Mouse (Mus musculus) monocyte, adult 5-6 weeks (primary cell): ENCODE results near the gene Rnf185. TPM values are rescaled to one million over a fixed set of nuclear protein-coding genes. Genes with fewer than 3 reads are reported as not detected.

Source experiments
- ATAC-seq: fragments of 153-309, 156-312 bp; replicated peaks from 2 replicates; pipeline ENCODE4 v1.8.0; 2017; ENCODE audit warnings: mild to moderate bottlenecking; ENCODE audit not compliant: low TSS enrichment, insufficient number of reproducible peaks, severe bottlenecking, poor library complexity, low FRiP score
- total RNA-seq: library from RNA; stranded (forward); fragments of 200-1000, 200-491, 200-594 nt; gene quantifications from 3 replicates; pipeline ENCODE4 v1.2.3, GENCODE M21; 2017

Rnf185 gene
- total RNA-seq, 1 experiment from 2014 or later: 14.4 TPM

- no peak for ATAC-seq
Observed at GRCm38 (mm10) chr11:3373591-3374292, 78.4 kb downstream of the Rnf185 start.

- 0 out of 2 replicates have a peak, but pooled peaks have one; percentile 1 for ATAC-seq
Observed at GRCm38 (mm10) chr11:3371599-3372295, 80.4 kb downstream of the Rnf185 start.

GRCm38 (mm10) chr11:3370928-3371598, 81.1 kb downstream of the Rnf185 start:
- peak; percentile 75 for ATAC-seq

GRCm38 (mm10) chr11:3370162-3370561, 82.0 kb downstream of the Rnf185 start:
- no peak for ATAC-seq

- ATAC-seq: no peak
Observed at GRCm38 (mm10) chr11:3369449-3369848, 82.7 kb downstream of the Rnf185 start.

GRCm38 (mm10) chr11:3368983-3369382, 83.2 kb downstream of the Rnf185 start:
- no peak for ATAC-seq

GRCm38 (mm10) chr11:3366411-3366810, 85.8 kb downstream of the Rnf185 start:
- no peak for ATAC-seq

Other genes starting within 250 kb of the Rnf185 start
- gene Eif4enif1, start 250.0 kb downstream of the Rnf185 start, total RNA-seq: 63.9 to 84.5 TPM (median 83.3 TPM) in 3 replicates
- gene Drg1, start 185.9 kb downstream of the Rnf185 start, total RNA-seq: 165 to 210 TPM (median 199 TPM) in 3 replicates
- gene Patz1, start 163.5 kb downstream of the Rnf185 start, total RNA-seq: 14.9 to 26.0 TPM (median 20.6 TPM) in 3 replicates
- 17.3 to 18.3 TPM (median 18.0 TPM) in 3 replicates for gene Pik3ip1, start 122.0 kb downstream of the Rnf185 start, total RNA-seq
- 19.9 to 43.2 TPM (median 21.4 TPM) in 3 replicates for gene Limk2, start 43.2 kb downstream of the Rnf185 start, total RNA-seq
- 0.29 to 3.8 TPM in 2 of 3 replicates, not detected in the other for gene Pla2g3, start 35.9 kb upstream of the Rnf185 start, total RNA-seq
- 0.68 to 5.5 TPM (median 2.3 TPM) in 3 replicates for gene Inpp5j, start 52.5 kb upstream of the Rnf185 start, total RNA-seq
- 3.0 to 22.8 TPM (median 7.5 TPM) in 3 replicates for gene Selenom, start 62.3 kb upstream of the Rnf185 start, total RNA-seq
- gene Smtn, start 88.2 kb upstream of the Rnf185 start, total RNA-seq: 1.4 to 6.2 TPM (median 2.6 TPM) in 3 replicates
- gene Morc2a, start 196.8 kb upstream of the Rnf185 start, total RNA-seq: 15.7 to 32.7 TPM (median 21.7 TPM) in 3 replicates